Mouse (Mus musculus) mesoderm, embryonic 11.5 days (tissue): ENCODE data around the gene Adam23.
A peak's percentile ranks its signal among the peaks of the same experiment; 100 is the strongest.

Experiments used
- DNase-seq: peaks from one replicate; pipeline ENCODE4 v3.0.0-alpha.2; 2012; ENCODE audit warnings: low read depth, low spot score

Adam23 gene

GRCm38 (mm10) chr1:63478946-63479345 lies 33.3 kb downstream of the Adam23 start:
- DNase-seq = no peak

GRCm38 (mm10) chr1:63484646-63485045 lies 39.0 kb downstream of the Adam23 start:
- no peak for DNase-seq

- no peak for DNase-seq
Measured at GRCm38 (mm10) chr1:63486646-63487045, 41.0 kb downstream of the Adam23 start.

- no peak for DNase-seq
Measured at GRCm38 (mm10) chr1:63491001-63491400, 45.3 kb downstream of the Adam23 start.

GRCm38 (mm10) chr1:63493325-63493724 lies 47.6 kb downstream of the Adam23 start:
- DNase-seq = no peak

- DNase-seq = no peak
Measured at GRCm38 (mm10) chr1:63507386-63507785, 61.7 kb downstream of the Adam23 start.

GRCm38 (mm10) chr1:63508801-63509200 lies 63.1 kb downstream of the Adam23 start:
- no peak for DNase-seq

- no peak for DNase-seq
Measured at GRCm38 (mm10) chr1:63511416-63511815, 65.7 kb downstream of the Adam23 start.

- DNase-seq = no peak
Measured at GRCm38 (mm10) chr1:63517800-63518199, 72.1 kb downstream of the Adam23 start.

GRCm38 (mm10) chr1:63518814-63519213 lies 73.1 kb downstream of the Adam23 start:
- DNase-seq = no peak

- no peak for DNase-seq
Measured at GRCm38 (mm10) chr1:63529901-63530300, 84.2 kb downstream of the Adam23 start.

GRCm38 (mm10) chr1:63534271-63534827 lies 88.7 kb downstream of the Adam23 start:
- peak; percentile 34 for DNase-seq

GRCm38 (mm10) chr1:63539884-63540613 lies 94.4 kb downstream of the Adam23 start:
- no peak for DNase-seq

- DNase-seq = no peak
Measured at GRCm38 (mm10) chr1:63544122-63544521, 98.4 kb downstream of the Adam23 start.

GRCm38 (mm10) chr1:63553039-63553438 lies 107.3 kb downstream of the Adam23 start:
- peak; percentile 65 for DNase-seq

GRCm38 (mm10) chr1:63561772-63562520 lies 116.3 kb downstream of the Adam23 start:
- no peak for DNase-seq

GRCm38 (mm10) chr1:63563928-63564327 lies 118.2 kb downstream of the Adam23 start:
- DNase-seq = no peak

- DNase-seq = no peak
Measured at GRCm38 (mm10) chr1:63566501-63566900, 120.8 kb downstream of the Adam23 start.

GRCm38 (mm10) chr1:63567031-63567430 lies 121.3 kb downstream of the Adam23 start:
- DNase-seq = no peak

- DNase-seq = no peak
Measured at GRCm38 (mm10) chr1:63572229-63572628, 126.5 kb downstream of the Adam23 start.

GRCm38 (mm10) chr1:63573432-63573831 lies 127.7 kb downstream of the Adam23 start:
- DNase-seq = peak; percentile 41

- DNase-seq = no peak
Measured at GRCm38 (mm10) chr1:63573864-63574611, 128.3 kb downstream of the Adam23 start.
